Mouse (Mus musculus) heart, embryonic 11.5 days (tissue): ENCODE measurements around the gene Slc25a19. TPM values are rescaled to one million over a fixed set of nuclear protein-coding genes. Genes with fewer than 3 reads are reported as not detected.
"Not testable (repeated sequence)": the region's sequence is repeated elsewhere in the genome, so short reads cannot be mapped to it uniquely, and the experiment has no call there.

Source experiments
- ATAC-seq: fragments of 200-750 bp; cut with Nextera tagmentation; replicated peaks from 2 replicates; pipeline ENCODE4 v1.8.0; 2017; ENCODE audit warnings: moderate library complexity; ENCODE audit not compliant: insufficient number of reproducible peaks, low FRiP score, low TSS enrichment
- H3K27ac ChIP-seq: fragments of 300-500 bp; sonication (generic); 2 replicates; pipeline ENCODE4 v1.5.1; 2014; ENCODE audit warnings: mild to moderate bottlenecking, low read depth, low read length
- H3K27me3 ChIP-seq: fragments of 300-500 bp; sonication (generic); 2 replicates; pipeline ENCODE4 v1.6.1; 2014; ENCODE audit warnings: mild to moderate bottlenecking, low read length, mixed read lengths; ENCODE audit not compliant: control insufficient read depth, insufficient read depth
- H3K36me3 ChIP-seq: fragments of 300-500 bp; sonication (generic); 2 replicates; pipeline ENCODE4 v1.6.1; 2014; ENCODE audit warnings: mild to moderate bottlenecking, low read length, moderate library complexity, mixed read lengths; ENCODE audit not compliant: control insufficient read depth, insufficient read depth
- H3K4me1 ChIP-seq: fragments of 300-500 bp; sonication (generic); 2 replicates; pipeline ENCODE4 v1.6.1; 2014; ENCODE audit warnings: low read length; ENCODE audit not compliant: control insufficient read depth, insufficient read depth
- H3K4me2 ChIP-seq: fragments of 300-500 bp; sonication (generic); 2 replicates; pipeline ENCODE4 v1.6.1; 2014; ENCODE audit warnings: mild to moderate bottlenecking, moderate library complexity
- H3K4me3 ChIP-seq: fragments of 300-500 bp; sonication (generic); 2 replicates; pipeline ENCODE4 v1.5.1; 2014; ENCODE audit warnings: low read depth, low read length
- H3K9ac ChIP-seq: fragments of 300-500 bp; sonication (generic); 2 replicates; pipeline ENCODE4 v1.6.1; 2014; ENCODE audit warnings: mild to moderate bottlenecking, low read depth, low read length, moderate library complexity
- H3K9me3 ChIP-seq: fragments of 300-500 bp; sonication (generic); replicated peaks from 2 replicates; pipeline ENCODE4 v1.6.1; 2016; ENCODE audit warnings: low read length; ENCODE audit not compliant: control insufficient read depth
- WGBS: fragments of 180-500 bp; shearing (Covaris S2); extraction: QIAGEN DNeasy Blood & Tissue Kit; methylation state at CpG from one replicate; pipeline ENCODE4 v1.1.7; 2014; ENCODE audit not compliant: insufficient replicate concordance; 5-methylcytosine and 5-hydroxymethylcytosine counted together
- polyA plus RNA-seq: library from polyadenylated mRNA; unstranded; fragments of >200 nt; fragmentation: Nextera tagmentation; extraction: Ambion mirVana; gene quantifications from 2 replicates; pipeline ENCODE4 v1.2.1, GENCODE M21; 2014

Gene Slc25a19
- polyA plus RNA-seq, 1 experiment from 2014 or later, result 35.7 TPM

DNA sequence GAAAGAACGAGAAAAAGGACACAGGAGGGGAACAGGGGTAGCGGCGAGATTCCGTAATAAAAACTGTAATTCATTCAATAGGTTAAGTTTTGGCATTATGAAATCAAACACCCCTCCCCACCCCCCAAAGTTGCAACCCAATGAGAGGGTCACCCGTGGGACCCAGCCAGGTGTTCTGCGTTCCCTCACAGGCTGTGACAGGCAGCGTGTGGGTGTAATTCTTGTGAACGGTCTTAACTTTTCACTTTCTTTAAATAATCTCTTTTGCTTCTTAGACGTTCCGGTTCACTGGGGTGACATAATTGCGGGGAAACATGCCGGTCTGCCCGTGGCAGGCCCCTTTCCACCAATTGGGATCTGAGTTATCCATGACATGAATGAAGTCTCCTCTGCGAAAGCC is 17.4 kb upstream of the Slc25a19 start:
- not testable (repeated sequence) for H3K4me1 ChIP-seq, H3K27ac ChIP-seq, H3K9ac ChIP-seq, H3K4me3 ChIP-seq, H3K4me2 ChIP-seq, ATAC-seq, H3K36me3 ChIP-seq, H3K9me3 ChIP-seq, H3K27me3 ChIP-seq
- WGBS, result 81% methylated on average over 14 of the region's 14 CpGs

DNA sequence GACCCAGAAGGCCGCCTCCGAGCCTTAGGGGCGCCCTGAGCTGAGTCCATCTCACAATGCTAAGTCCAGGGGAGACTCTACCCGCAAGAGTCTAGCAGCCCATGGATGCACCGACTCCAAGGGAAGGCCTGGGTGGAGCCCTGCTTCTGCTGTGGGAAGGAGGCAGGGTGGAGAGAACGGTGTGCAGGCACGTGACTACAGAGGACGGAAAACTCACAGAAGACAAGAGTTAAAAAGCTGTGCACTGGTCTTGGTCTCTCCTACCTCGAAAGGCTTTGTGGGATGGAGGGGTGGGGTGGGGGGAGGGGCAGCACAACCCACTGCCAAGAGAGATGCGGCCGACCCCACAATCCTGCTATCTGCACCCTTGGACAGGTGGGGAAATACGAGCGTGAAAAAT is 16.2 kb upstream of the Slc25a19 start:
- Histone ChIP-seq H3K27ac (no peak overlapping the region), H3K9me3 (no peaks in the 10 kb centered on the region), H3K27me3 (no peaks in the 10 kb centered on the region), H3K36me3 (peaks cover 9% of the 10 kb centered on the region), H3K4me1 (peaks cover under 1% of the 10 kb centered on the region; the same call in 1 of the 2 replicates), H3K4me3 (no peak overlapping the region), H3K9ac (no peak overlapping the region), H3K4me2 (no peak overlapping the region)
- no peak for ATAC-seq
- 91% methylated on average over 13 of the region's 13 CpGs for WGBS

DNA sequence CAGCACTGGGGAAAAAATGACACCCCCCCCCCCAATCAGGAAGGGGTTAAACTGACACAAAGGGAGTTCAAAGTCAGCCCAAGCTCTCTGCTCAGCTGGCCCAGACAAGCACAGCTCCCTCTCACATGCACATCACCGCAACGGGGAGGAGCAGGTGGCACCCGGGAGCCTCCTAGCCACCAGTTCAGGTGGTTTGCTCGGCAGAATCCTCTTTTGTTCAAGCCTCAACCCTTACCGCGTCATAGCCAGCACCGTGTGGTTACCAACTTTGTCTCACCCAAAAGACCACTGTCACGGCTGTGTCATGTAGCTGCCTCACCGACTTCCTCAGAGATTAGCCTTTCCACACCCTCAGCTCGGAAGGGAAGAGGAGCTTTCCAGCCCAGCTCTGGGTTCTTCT is 15.2 kb upstream of the Slc25a19 start:
- Histone ChIP-seq H3K9me3 (no peaks in the 10 kb centered on the region), H3K36me3 (peaks cover 6% of the 10 kb centered on the region), H3K4me3 (no peak overlapping the region), H3K27ac (no peak overlapping the region), H3K27me3 (no peaks in the 10 kb centered on the region), H3K9ac (no peak overlapping the region), H3K4me2 (no peak overlapping the region), H3K4me1 (peaks cover 5% of the 10 kb centered on the region; the same call in 1 of the 2 replicates)
- 65% methylated on average over 10 of the region's 10 CpGs for WGBS
- ATAC-seq, result no peak

DNA sequence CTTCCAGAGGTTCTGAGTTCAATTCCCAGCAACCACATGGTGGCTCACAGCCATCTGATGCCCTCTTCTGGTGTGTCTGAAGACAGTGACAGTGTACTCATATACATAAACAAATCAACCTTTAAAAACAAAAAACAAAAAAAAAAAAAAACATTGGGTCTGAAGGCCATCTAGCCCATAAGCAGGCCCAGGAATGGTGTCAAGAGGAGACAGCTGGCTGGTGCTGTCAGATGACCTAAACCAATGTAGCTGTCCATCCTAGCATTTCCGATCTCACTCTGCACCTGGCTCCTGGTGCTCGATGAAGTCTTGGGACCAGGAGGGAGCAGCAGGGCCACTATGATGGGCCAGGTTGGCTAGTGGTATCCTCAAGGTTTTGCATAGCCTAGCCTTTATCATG is 14.6 kb upstream of the Slc25a19 start:
- Histone ChIP-seq H3K27me3 (no peaks in the 10 kb centered on the region), H3K4me3 (no peak overlapping the region), H3K4me2 (no peak overlapping the region), H3K9me3 (no peaks in the 10 kb centered on the region), H3K9ac (no peak overlapping the region), H3K4me1 (peaks cover 5% of the 10 kb centered on the region; the same call in 1 of the 2 replicates), H3K27ac (no peak overlapping the region), H3K36me3 (peaks cover 6% of the 10 kb centered on the region)
- no peak for ATAC-seq
- WGBS, result 96% methylated on average over 2 of the region's 2 CpGs

DNA sequence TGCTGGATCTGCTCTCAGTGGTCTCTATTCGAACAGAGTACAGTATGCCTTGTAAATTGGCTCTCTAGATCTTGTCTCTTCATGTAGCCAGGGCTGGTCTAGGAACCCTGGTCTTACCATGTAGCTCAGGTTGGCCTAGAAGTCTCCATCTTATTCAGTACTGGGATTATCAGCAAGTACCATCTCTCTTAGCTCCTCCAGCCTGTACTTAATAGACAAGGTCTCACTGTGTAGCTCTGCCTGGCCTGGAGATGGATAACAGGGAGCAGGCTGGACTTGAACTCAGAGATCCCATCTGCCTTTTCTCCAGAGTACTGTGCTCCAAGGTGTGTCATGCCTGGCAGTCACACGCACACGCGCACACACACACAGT is 13.6 kb upstream of the Slc25a19 start:
- no peaks in the 10 kb centered on the region for H3K27me3 ChIP-seq
- no peak for ATAC-seq
- peaks cover 5% of the 10 kb centered on the region; the same call in 1 of the 2 replicates for H3K4me1 ChIP-seq
- 91% methylated on average over 4 of the region's 4 CpGs for WGBS
- no peak overlapping the region for H3K27ac ChIP-seq
- H3K9me3 ChIP-seq, result no peaks in the 10 kb centered on the region
- H3K9ac ChIP-seq, result no peak overlapping the region
- H3K36me3 ChIP-seq, result peaks cover 4% of the 10 kb centered on the region
- no peak overlapping the region for H3K4me3 ChIP-seq
- H3K4me2 ChIP-seq, result no peak overlapping the region

DNA sequence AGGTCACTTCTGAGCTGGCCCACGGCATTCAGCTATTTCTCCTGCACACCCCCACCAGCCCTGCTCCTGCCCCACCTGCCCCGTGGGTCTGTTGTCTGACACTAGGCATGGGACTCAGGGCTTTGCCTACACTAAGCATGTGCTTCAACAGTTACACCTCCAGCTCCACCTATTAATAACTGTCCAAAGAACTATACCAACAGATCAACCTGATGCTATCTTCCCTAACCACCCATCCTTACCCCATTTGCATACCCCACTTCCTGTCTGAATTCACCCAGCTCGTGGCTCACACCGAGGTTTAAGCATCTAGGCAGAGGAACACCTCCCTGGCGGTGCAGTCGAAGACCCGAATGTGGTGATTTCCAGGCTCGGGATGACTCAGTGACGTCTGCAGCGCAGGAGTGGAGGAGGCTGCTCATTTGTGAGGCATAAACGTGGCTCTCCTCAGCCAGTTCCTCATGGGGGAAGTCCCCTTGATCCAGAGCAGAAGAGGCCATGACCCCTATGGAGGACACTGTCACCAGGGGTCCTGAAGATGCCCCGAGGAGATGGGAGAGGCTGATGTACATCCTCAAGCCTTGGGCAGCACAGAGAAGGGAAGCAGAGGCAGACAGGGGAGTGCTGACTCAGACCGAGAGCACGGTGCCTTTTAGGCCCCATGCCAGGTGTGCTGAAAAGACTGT is 13.0 kb upstream of the Slc25a19 start:
- Histone ChIP-seq H3K36me3 (peaks cover 2% of the 10 kb centered on the region; the same call in 1 of the 2 replicates), H3K4me3 (no peak overlapping the region), H3K27me3 (no peaks in the 10 kb centered on the region), H3K27ac (no peak overlapping the region), H3K9me3 (no peaks in the 10 kb centered on the region), H3K4me1 (peaks cover 5% of the 10 kb centered on the region; the same call in 1 of the 2 replicates), H3K4me2 (no peak overlapping the region), H3K9ac (no peak overlapping the region)
- ATAC-seq, result no peak
- WGBS, result 45% methylated on average over 14 of the region's 14 CpGs

DNA sequence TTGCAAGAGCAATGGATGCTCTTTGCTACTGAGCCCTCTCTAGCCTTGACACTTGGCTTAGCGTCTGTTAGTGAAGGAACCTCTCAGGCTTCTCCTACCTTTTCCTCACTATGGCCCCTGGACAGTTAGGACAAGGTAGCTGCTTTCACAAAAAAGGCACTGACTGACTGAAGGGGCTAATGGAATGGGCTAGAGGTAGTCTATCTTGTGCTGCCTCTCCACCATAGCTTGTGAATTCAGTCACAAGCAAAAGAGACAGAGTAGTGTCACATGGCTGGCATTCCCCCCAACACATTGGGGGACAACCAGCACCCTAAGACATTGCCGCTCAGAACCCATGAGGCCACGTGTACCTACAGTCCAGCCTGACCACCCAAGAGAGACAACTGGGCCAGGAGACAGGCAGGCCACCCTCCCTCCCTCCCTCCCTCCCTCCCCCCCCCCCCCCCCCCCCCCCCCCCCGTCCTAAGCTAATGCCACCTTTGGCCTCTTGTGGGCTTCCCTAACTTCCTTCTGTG is 12.3 kb upstream of the Slc25a19 start:
- H3K36me3 ChIP-seq, result peaks cover 2% of the 10 kb centered on the region; the same call in 1 of the 2 replicates
- no peaks in the 10 kb centered on the region for H3K27me3 ChIP-seq
- ATAC-seq, result no peak
- H3K9me3 ChIP-seq, result no peaks in the 10 kb centered on the region
- no peak overlapping the region for H3K27ac ChIP-seq
- 77% methylated on average over 3 of the region's 4 CpGs for WGBS
- peaks cover 5% of the 10 kb centered on the region; the same call in 1 of the 2 replicates for H3K4me1 ChIP-seq
- H3K4me2 ChIP-seq, result no peak overlapping the region
- no peak overlapping the region for H3K4me3 ChIP-seq
- no peak overlapping the region for H3K9ac ChIP-seq

DNA sequence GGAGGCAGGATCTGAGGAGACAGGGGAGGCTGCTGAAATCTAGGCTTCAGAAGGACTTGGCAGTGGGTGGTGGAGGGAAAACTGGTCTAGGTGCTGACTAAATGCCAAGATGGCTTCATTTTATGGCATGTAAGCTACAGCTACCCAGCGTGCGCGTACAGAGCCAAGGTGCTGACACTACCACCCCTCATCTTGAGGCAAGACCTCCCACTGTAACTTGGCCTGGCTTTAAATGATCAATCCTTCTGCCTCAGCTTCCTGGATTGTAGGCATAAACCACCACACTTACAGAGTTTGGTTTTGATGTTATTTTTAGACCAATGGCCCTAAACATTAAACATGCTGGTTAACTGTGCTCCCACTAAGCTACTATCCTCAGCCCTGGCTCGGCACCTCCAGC is 11.4 kb upstream of the Slc25a19 start:
- no peak overlapping the region for H3K27ac ChIP-seq
- no peak overlapping the region for H3K4me2 ChIP-seq
- no peaks in the 10 kb centered on the region for H3K9me3 ChIP-seq
- 68% methylated on average over 4 of the region's 4 CpGs for WGBS
- peaks cover 5% of the 10 kb centered on the region; the same call in 1 of the 2 replicates for H3K4me1 ChIP-seq
- ATAC-seq, result no peak
- H3K9ac ChIP-seq, result no peak overlapping the region
- H3K4me3 ChIP-seq, result no peak overlapping the region
- H3K36me3 ChIP-seq, result peaks cover 2% of the 10 kb centered on the region; the same call in 1 of the 2 replicates
- H3K27me3 ChIP-seq, result no peaks in the 10 kb centered on the region
